Mouse (Mus musculus): Measurements from ENCODE around the gene Tspan2. TPM values are rescaled to one million over a fixed set of nuclear protein-coding genes. Genes with fewer than 3 reads are reported as not detected.

Tspan2 gene
- total RNA-seq, 2 experiments from 2014 or later = 2.8 to 4.7 TPM

DNA sequence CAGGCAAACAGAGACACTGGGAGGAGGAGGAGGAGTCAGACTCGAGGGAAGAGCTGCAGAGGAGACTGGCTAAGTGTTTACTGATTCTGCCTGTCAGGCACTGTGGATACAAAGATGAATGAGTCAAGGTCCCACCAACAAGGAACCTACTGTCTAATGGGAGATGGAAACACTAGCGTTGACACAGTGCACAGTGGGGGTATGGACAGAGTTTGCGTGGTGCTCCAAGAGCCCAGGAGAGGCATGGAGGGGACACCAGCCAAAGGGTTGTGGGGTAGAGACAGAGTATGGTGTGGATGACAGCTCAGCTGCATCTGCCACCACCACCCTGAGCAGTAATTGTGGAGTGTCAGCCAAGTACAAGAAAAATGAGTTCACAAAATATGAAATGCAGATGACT lies 28.1 kb downstream of the Tspan2 start:
- no peak for ATAC-seq (ENCODE audit: poor library complexity, severe bottlenecking)

DNA sequence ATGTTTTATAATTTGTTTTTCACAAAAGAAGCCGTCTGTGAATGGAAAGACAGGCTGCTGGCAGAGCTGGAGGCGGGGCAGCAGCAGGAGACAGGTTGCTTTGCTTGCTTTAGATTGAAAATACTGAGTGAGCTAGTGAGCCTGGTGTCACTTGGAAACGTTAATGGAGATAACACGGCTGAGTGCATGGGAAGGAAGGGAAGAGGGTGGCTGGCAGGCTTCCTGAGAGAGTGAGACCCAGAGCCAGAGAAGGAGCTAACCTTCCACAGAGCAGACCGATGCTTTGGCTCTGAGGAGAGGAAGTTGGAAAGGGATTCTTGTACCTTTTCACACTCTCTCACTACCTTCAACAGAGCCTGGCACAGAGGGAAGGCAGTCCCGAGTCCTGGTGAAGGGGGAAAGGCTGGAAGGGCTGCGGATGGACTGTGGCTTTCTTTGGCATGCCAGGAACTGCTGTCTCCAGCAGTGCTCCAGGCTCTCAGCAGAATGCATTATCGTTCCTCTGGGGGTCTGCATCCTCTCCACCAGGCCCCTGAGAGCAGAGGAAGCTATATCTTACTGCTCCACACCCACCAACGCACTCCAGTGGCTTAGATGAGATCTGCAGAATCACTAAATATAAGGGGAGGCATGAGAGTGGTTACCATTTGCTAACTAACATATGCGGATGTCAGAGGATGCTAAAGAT lies 29.5 kb downstream of the Tspan2 start:
- no peak for ATAC-seq (ENCODE audit: poor library complexity, severe bottlenecking)

DNA sequence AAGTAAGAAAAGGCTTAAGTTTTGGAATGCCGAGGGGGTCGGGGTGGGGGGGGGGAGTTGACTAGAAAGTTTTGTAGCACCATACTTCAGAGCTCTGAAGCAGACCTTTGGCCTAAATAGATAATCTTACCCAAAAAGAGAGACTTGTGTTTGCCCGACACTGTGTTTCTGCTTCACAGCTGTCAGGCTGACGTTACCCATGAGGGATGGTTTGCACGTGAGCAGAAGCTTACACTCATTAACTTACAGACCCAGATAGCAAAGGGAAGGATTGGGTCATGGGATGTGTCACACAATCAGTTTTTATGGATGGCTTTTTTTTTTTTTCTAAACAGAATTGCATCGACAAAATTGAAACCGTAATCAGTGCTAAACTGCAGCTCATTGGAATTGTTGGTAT lies 30.5 kb downstream of the Tspan2 start:
- no peak for ATAC-seq (ENCODE audit: poor library complexity, severe bottlenecking)

DNA sequence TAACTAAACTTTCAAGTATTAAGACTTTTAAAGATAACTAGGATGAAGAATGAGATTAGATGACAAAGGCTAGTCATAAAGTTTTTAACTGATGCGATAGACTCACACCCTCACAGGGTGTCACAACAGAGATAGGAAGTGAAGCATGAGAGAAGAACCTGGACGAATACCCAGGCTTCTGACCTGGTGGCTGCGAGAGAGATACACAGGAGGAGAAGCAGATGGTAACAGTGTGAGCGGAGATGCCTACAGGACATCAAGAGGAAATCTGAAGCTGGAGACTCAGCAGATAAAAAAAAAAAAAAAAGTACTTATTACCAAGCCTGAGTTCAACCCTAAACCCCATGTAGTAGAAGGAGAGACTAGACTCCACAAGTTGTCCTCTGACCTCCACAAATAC lies 38.7 kb downstream of the Tspan2 start:
- no peak for ATAC-seq (ENCODE audit: poor library complexity, severe bottlenecking)

DNA sequence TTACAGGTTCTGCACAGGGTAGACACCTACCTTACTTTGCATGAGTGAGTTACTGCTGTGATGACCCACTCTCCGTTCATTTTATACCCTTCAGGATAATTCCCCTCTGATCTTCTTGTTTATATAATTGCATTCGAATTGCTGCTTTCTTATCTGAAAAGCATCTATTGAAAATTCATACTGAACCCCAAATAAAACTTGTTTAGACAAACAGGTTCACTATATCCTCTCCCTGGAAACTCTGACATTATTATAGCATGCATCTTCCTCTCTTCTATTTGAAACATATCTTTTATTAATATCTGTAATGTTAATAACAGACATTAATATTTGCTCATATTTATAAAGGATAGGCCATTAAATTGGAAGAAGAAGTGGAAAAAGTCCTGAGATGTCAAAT lies 48.3 kb downstream of the Tspan2 start, which contains the start of gene Tshb:
Tshb (minus strand) TSS at position 101 of the 400 bp plus-strand sequence.
- no peak for ATAC-seq (ENCODE audit: poor library complexity, severe bottlenecking)

DNA sequence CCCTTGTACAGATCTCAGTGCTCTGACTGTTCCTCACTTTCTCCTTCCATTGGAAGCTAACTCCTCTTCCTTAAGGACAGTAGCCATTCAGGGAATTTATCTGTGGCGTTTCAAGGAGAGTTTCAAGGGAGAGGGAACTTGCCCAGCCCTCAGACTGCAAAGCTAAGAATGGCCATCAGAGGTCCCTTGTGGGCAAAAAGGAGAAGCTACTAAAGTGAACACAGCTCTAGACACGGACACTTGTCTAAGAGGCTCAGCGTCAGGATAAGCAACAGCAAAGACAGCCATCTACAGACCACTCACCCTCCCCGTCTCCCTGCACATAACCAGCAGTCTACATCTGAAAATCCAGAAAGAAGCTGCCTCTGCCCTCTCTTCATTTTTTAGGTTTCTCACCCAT lies 53.0 kb downstream of the Tspan2 start:
- peak; percentile 83 for ATAC-seq (ENCODE audit: poor library complexity, severe bottlenecking)

DNA sequence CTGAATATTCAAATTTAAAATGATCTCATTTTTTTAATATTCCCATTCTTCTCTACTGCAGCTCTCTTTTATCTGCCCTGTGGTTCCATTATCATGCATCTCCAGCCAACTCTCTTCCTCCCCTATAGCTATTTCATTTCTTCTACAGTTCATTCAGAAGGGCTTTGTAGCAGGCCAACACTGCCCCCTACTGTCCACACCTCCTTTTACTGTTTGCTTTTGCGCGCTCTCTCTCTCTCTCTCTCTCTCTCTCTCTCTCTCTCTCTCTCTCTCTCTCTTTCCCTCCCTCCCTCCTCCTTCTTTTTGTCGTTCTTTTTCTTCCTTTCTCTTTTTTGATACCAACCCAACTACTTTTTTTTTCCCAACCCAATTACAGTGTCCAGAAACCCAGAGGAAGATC lies 69.6 kb downstream of the Tspan2 start:
- ATAC-seq (ENCODE audit: poor library complexity, severe bottlenecking) = peak; percentile 97

DNA sequence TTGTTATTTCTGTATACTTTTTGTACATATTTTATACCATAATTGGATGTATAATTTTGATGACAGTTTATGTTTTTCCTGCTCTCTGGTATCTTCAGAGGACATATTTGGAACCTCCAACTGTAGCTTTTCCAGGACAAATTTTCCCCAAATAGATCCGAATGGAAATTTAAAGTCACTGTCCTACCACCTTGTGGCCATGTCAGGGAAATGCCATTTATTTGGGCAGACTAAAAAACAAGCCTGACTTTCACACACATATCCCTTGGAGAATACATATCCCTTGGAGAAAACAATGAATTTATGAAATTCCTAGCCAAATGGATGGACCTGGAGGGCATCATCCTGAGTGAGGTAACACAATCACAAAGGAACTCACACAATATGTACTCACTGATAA lies 108.1 kb downstream of the Tspan2 start:
- no peak for ATAC-seq (ENCODE audit: poor library complexity, severe bottlenecking)

DNA sequence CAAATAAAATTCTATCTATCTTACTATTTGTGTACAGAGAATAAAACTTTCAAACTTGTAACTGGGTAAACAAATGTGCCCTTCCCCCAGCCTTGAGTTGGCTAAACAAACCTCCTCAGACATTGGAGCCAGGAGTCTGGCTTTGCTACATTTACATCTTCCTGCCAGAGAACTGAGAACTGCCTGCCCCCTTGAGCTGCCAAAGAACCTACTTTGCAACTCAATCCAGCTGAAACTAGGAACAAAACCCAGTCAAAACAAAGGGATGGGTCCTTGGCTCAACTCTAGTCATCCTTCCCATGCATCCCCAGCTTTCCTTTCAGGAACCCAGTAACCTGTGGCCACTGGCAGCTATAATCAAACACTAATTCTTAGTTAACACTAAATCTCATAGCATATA lies 114.3 kb downstream of the Tspan2 start:
- no peak for ATAC-seq (ENCODE audit: poor library complexity, severe bottlenecking)

Other genes starting within 250 kb of the Tspan2 start
- not detected in 2 replicates for gene Tshb, start 48.2 kb downstream of the Tspan2 start, total RNA-seq (2015)
- not detected in 2 replicates for gene Tshb, start 48.2 kb downstream of the Tspan2 start, total RNA-seq (2017)
- gene Sycp1, start 201.6 kb downstream of the Tspan2 start, total RNA-seq (2015) = not detected in 2 replicates
- not detected in 2 replicates for gene Sycp1, start 201.6 kb downstream of the Tspan2 start, total RNA-seq (2017)
- not detected in 2 replicates for gene Nr1h5, start 229.6 kb downstream of the Tspan2 start, total RNA-seq (2015)
- gene Nr1h5, start 229.6 kb downstream of the Tspan2 start, total RNA-seq (2017) = not detected in 2 replicates